Mouse (Mus musculus): Measurements from ENCODE around the gene Gm17402. TPM values are rescaled to one million over a fixed set of nuclear protein-coding genes. Genes with fewer than 3 reads are reported as not detected.
A peak's percentile ranks its signal among the peaks of the same experiment; 100 is the strongest.

Gm17402 gene
- total RNA-seq (2021), result not detected
- long read RNA-seq, experiment 1, result 0 reads
- long read RNA-seq, experiment 2, result 0 reads

DNA sequence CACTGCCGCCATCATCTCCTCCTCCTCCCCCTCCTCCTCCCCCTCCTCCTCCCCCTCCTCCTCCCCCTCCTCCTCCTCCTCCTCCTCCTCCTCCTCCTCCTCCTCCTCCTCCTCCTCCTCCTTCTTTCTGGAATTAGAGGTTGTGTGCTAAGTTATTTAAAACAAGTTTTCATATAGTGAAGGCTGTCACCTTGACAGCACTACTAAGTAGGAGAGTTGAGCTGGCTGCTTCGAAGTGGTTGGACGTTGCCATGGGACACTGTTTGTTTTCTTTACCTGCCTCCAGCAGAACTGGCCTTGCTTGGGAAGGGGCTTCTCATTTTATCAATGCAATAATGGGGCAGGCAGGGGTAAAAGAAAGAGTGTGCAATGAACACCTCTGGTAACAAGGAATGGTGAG is at the start of gene Gm17402:
TSS of gene Gm17402 (minus strand) at position 101 of the 400 bp plus-strand sequence.
- DNase-seq, result no peak

DNA sequence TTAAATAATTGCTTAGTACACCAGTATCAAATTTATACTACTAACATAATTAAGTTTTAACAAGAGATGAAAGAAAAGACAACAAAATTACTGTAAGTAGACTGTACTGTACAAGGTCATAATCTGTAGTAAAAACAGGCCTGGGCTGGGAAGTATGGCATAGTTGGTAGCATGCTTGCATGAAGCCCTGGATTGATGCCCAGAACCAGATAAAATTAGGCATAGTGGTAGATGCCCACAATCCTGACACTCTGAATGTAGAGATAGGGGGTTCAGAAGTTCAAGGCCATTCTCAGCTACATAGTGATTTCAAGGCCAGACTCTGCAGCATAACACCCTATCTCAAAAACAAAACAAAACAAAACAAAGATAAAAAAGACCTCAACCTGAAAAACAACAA is 3.3 kb upstream of the Gm17402 start:
- DNase-seq, result no peak

- DNase-seq, result no peak
Observed at GRCm38 (mm10) chr3:67374360-67374778, 594 bp downstream of the Gm17402 start.

DNA sequence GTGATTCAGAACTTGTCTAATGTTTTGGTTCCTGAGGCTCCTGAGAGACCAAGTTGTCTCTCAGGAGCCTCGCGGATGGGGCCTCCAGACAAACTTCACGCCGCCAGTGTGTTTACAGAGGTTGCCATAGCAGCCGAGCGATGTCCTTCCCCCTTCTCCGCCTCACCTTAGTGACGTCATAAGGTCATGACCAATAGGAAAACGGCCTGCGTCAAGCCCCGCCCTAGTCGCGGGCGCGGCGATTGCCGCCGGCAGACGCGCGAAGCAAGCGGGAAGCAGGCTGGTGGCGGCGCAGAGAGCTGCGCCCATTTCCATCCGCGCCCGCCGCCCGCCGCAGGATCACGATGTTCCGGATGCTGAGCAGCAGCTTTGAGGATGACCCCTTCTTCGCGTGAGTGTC is 1.1 kb downstream of the Gm17402 start, which contains the start of gene Mlf1:
TSS of gene Mlf1 (plus strand) at position 226 of the 400 bp plus-strand sequence.
- DNase-seq, result peak; percentile 95

GRCm38 (mm10) chr3:67372781-67373180 is 2.2 kb downstream of the Gm17402 start:
- DNase-seq, result peak; percentile 40

DNA sequence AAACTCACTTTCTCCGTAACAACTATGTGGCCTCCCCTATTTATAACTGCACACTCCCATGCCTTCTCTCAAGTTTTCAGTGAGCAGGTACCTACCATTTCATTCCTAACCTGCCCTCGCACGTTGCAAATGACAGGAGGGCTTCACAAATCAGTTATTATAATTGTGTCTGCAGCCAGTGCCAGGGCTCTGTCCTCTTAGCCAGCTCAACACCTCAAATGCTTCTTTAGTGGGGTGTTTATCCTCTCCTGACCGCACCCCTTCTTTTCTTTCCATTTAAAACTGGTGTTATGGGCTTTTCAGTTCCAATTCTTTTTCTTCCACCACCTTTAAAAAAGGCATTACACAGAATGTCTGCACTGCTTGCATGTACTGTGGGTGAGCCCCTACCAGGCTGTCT is 2.8 kb downstream of the Gm17402 start:
- DNase-seq, result no peak

DNA sequence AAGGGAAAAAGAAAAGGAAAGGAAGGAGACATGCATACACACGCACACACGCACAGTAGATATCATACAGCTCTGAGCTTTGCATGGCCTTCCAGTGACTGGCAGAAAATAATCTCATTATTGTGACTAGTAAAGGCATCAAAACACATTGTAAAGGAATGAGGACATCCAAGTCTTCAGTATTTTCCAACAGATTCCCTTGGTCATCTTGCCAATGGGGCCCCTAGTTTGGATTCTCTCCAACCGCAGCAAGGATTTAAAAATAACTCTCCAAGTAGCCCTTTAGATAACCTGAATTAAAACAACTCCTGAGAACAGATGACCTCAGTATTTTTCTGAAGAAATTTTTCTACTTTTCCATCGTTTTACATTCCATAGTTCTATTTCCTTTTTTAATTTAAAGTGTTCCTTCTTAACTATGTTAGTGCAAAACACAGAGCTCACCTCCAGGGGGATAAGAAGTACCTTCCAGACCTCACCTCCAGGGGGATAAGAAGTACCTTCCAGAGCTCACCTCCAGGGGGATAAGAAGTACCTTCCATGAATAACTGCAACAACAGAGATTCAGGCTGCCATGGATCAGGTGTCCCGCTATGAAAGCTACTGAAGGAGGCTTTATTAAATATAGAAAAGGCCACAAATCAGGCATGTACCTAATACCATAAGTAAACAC is 5.4 kb downstream of the Gm17402 start:
- no peak for DNase-seq

GRCm38 (mm10) chr3:67367481-67367880 is 7.5 kb downstream of the Gm17402 start:
- DNase-seq, result peak; percentile 69

GRCm38 (mm10) chr3:67366087-67366892 is 8.7 kb downstream of the Gm17402 start:
- no peak for DNase-seq

DNA sequence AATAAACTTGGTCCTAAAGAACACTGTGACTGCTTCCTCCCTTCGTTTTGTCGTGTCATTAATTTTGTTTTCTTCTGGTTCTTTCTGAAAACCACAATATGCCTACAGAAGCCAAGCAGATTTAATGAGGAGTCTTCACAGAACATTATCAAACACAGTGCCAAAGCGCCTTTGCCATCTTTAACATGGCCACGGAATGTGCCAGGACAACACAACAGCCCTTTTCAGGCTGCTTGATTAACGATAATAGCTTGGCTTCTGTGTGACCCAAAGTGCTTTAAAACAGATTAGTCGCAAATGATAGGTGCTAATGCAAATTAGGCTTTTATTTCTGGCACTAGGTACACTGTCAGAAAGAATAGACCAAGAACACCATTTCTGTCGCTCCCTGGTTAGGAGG is 16.6 kb downstream of the Gm17402 start:
- DNase-seq, result no peak

DNA sequence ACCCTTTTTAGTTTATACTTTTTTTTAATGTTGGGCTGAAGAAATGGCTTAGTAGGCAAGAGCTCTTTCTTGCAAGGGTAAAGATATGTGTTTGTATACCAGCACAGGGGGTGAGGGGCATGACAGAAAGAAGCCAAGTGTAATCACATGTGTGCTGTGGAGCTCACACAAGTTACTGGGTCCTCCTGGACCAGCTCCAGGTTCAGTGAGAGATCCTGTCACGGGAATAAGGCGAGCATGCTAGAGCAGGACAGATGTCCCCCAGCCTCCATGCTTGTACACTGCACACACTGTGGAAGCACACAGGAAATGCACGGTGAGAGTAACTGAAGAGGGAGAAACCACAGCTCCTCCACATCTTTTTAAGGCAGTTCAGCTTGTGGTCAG is 22.2 kb downstream of the Gm17402 start:
- no peak for DNase-seq

- DNase-seq, result peak; percentile 61
Observed at GRCm38 (mm10) chr3:67352128-67352762, 22.7 kb downstream of the Gm17402 start.

- no peak for DNase-seq
Observed at GRCm38 (mm10) chr3:67351406-67352127, 23.4 kb downstream of the Gm17402 start.

DNA sequence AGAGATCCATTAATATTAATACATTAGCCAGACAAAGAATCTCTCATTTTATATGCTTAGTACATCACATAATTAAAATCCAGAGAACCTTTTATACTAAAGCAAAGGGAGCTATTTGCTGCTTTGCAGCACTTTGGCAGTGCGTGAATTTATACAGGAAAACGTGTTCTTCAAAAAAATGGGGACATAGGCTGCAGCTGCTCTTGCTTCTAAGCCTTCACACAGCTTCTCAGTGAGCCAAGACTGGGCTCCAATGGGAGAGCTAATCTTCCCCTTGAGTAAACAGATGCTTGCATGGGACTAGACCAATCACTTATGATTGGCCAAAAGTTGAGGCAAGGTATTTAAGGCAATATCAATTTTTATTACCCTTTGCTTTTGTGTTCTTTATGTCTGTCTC is 28.3 kb downstream of the Gm17402 start:
- DNase-seq, result no peak

DNA sequence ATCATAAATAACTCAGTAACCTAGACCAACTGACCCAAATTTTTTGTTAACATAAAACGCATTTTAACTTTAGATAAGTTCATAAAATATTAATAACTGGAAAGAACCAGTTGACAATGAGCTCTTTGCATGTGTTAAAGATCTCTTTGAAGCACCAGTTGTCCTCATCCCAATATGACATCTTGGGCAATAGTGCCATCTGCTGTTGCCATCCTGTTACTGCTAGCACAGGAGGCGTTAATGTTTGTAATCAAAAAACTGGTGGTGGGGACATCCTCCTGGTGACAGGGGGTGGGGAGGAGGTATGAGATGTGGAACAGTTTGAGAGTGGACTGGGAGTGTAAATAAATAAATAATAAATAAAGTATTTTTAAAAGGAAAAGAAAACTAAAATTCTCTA is 30.4 kb downstream of the Gm17402 start:
- peak; percentile 69 for DNase-seq

GRCm38 (mm10) chr3:67343004-67343662 is 31.8 kb downstream of the Gm17402 start:
- DNase-seq, result no peak

GRCm38 (mm10) chr3:67340921-67341320 is 34.0 kb downstream of the Gm17402 start:
- no peak for DNase-seq

DNA sequence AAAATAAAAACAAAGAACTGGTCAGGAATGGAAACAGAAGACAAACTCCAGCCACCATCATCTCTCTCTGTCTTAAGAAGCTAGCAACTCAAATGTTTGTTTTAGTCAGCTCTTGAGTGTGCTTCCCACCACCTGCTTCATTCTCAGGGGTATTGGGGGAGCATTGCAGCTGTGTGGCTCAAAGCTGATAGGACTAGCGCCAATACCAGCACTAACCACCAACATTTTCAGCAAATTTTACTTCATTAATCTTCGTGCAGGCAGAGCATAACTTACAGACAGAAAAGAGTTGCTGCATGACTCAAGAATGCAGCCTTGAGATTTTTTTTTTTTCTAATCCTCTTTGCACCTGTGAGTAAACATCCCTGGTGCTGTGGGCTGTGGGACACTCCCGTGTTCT is 35.4 kb downstream of the Gm17402 start:
- no peak for DNase-seq

DNA sequence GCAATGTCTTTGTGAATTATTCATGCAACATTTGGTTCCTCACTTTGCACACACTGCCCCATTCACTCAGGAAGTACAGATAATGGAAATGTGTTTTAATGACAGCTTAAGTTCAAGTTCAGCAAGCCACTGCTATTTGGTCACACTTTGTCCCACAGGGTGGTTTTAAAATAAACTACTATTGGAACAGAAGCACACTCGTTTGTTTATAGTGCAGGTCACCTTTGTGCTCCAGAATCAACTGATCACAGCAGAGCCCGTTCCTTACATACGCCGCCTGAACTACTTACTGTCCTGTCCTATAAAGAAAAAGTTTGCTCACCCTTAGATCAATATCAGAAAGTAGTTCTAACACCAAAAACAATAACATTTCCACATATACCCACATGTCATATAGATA is 52.5 kb downstream of the Gm17402 start:
- no peak for DNase-seq
